Mouse (Mus musculus) midbrain, embryonic 13.5 days (tissue): ENCODE data around the gene Ctsd. TPM values are rescaled to one million over a fixed set of nuclear protein-coding genes. Genes with fewer than 3 reads are reported as not detected.
"Not testable (repeated sequence)": the region's sequence is repeated elsewhere in the genome, so short reads cannot be mapped to it uniquely, and the experiment has no call there.

Source experiments
- ATAC-seq: fragments of 200-750 bp; cut with Nextera tagmentation; 2 replicates; pipeline ENCODE4 v1.8.0; 2017; ENCODE audit warnings: mild to moderate bottlenecking, moderate TSS enrichment, moderate library complexity
- H3K27ac ChIP-seq: fragments of 300-500 bp; sonication (generic); 2 replicates; pipeline ENCODE4 v1.5.1; 2015; ENCODE audit warnings: inconsistent platforms, mild to moderate bottlenecking, moderate library complexity
- H3K27me3 ChIP-seq: fragments of 300-500 bp; sonication (generic); 2 replicates; pipeline ENCODE4 v1.6.1; 2015; ENCODE audit warnings: mild to moderate bottlenecking, inconsistent platforms
- H3K36me3 ChIP-seq: fragments of 300-500 bp; sonication (generic); 2 replicates; pipeline ENCODE4 v1.6.1; 2015; ENCODE audit warnings: mild to moderate bottlenecking, inconsistent platforms
- H3K4me1 ChIP-seq: fragments of 300-500 bp; sonication (generic); replicated peaks from 2 replicates; pipeline ENCODE4 v1.6.1; 2015; ENCODE audit warnings: inconsistent platforms
- H3K4me2 ChIP-seq: fragments of 300-500 bp; sonication (generic); replicated peaks from 2 replicates; pipeline ENCODE4 v1.6.1; 2015; ENCODE audit warnings: moderate library complexity, mild to moderate bottlenecking, inconsistent platforms
- H3K4me3 ChIP-seq: fragments of 300-500 bp; sonication (generic); replicated peaks from 2 replicates; pipeline ENCODE4 v1.5.1; 2015; ENCODE audit warnings: mild to moderate bottlenecking, inconsistent platforms
- H3K9ac ChIP-seq: fragments of 300-500 bp; sonication (generic); replicated peaks from 2 replicates; pipeline ENCODE4 v1.6.1; 2015; ENCODE audit warnings: mild to moderate bottlenecking, inconsistent platforms
- H3K9me3 ChIP-seq: fragments of 300-500 bp; sonication (generic); 2 replicates; pipeline ENCODE4 v1.6.1; 2016; ENCODE audit warnings: mild to moderate bottlenecking, inconsistent platforms
- WGBS: fragments of 180-500 bp; shearing (Covaris S2); methylation state at CpG from one replicate; pipeline ENCODE4 v1.1.7; 2015; 5-methylcytosine and 5-hydroxymethylcytosine counted together
- polyA plus RNA-seq: library from polyadenylated mRNA; unstranded; fragments of >200 nt; fragmentation: Nextera tagmentation; extraction: Ambion mirVana; gene quantifications from 2 replicates; pipeline ENCODE4 v1.2.1, GENCODE M21; 2015

Ctsd gene
- polyA plus RNA-seq, 1 experiment from 2014 or later, result 206 TPM

DNA sequence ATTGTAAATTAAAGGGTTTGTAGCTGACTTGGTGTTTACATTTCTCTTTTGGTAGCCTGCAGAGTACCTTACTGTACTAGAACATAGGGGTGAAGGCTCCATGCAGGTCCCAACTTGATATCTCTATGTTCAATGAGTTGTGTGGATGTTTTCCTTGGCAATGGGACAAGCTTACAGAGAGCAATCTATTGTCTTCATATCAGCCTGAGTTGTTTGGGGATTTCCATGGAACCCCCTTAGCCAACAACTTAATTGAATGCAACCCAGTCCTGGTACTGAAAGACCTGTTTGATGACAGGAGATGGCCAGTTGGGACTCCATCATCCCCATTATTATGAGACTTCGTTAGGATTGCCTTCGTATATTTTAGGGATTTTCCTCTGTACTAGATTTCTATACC, 30.2 kb upstream of the Ctsd start:
- no peak for ATAC-seq

GRCm38 (mm10) chr7:142416225-142416624, 28.4 kb upstream of the Ctsd start:
- no peak overlapping the region for H3K27ac ChIP-seq
- WGBS, result 88% methylated on average over 3 of the region's 3 CpGs
- no peaks in the 10 kb centered on the region for H3K36me3 ChIP-seq
- no peaks in the 10 kb centered on the region for H3K27me3 ChIP-seq
- ATAC-seq, result no peak
- H3K4me3 ChIP-seq, result no peak overlapping the region
- H3K9ac ChIP-seq, result no peak overlapping the region
- no peak overlapping the region for H3K4me2 ChIP-seq
- no peaks in the 10 kb centered on the region for H3K9me3 ChIP-seq
- no peaks in the 10 kb centered on the region for H3K4me1 ChIP-seq

More for the DNA sequence above, 30.2 kb upstream of the Ctsd start:
- no peaks in the 10 kb centered on the region for H3K9me3 ChIP-seq
- 92% methylated on average over 2 of the region's 2 CpGs for WGBS
- no peaks in the 10 kb centered on the region for H3K4me1 ChIP-seq
- no peak overlapping the region for H3K9ac ChIP-seq
- H3K4me3 ChIP-seq, result no peak overlapping the region
- no peak overlapping the region for H3K27ac ChIP-seq
- no peaks in the 10 kb centered on the region for H3K36me3 ChIP-seq
- no peaks in the 10 kb centered on the region for H3K27me3 ChIP-seq
- H3K4me2 ChIP-seq, result no peak overlapping the region

- Histone ChIP-seq H3K4me3 (no peak overlapping the region), H3K36me3 (no peaks in the 10 kb centered on the region), H3K27me3 (no peaks in the 10 kb centered on the region), H3K9ac (no peak overlapping the region), H3K4me2 (no peak overlapping the region), H3K9me3 (no peaks in the 10 kb centered on the region), H3K4me1 (no peaks in the 10 kb centered on the region), H3K27ac (no peak overlapping the region)
- WGBS, result 74% methylated on average over 4 of the region's 4 CpGs
- ATAC-seq, result no peak
These were observed 27.5 kb upstream of the Ctsd start for GRCm38 (mm10) chr7:142415314-142415713.

DNA sequence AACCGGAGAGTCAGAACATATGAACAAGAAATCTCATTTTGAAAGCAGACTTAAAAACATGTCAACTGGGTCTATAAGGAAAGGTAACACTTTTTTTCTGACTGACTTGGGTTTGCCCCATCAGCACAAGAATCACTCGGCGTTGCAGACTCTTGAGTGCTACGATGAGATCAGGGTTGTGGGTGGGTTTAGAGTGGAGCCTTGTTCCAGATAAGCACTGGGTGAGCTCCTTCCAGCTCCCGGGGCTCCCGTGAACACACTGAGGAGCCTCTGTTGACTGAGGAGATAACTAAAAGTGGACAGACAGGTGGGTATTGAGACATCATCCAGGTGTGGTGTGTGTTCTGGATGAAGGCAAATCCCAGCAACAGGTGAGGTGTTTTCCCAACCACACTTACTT, 25.4 kb upstream of the Ctsd start:
- 94% methylated on average over 6 of the region's 6 CpGs for WGBS

DNA sequence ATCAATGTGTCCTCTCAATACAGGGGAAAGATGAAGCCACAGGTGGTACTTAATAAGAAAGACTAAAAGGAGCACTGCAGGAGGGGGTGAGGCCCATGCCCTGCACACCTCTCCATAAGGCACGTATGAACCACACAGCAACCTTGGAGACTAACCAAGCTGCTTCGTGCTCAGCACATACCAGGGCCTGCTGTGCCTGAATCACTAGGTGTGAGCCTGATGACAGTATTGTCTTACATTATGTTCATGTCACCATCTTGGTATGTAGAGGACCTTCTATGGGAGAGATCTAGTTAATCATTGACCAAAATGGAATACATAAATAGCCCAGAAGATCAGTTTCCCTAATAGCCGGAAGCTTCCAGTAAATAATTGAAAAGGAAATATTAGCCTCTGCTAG, 21.8 kb upstream of the Ctsd start:
- Histone ChIP-seq H3K9me3 (no peaks in the 10 kb centered on the region), H3K4me3 (no peak overlapping the region), H3K36me3 (no peaks in the 10 kb centered on the region)

More for the DNA sequence above, 25.4 kb upstream of the Ctsd start:
- H3K27ac ChIP-seq, result no peak overlapping the region
- H3K4me3 ChIP-seq, result no peak overlapping the region
- no peaks in the 10 kb centered on the region for H3K4me1 ChIP-seq
- no peaks in the 10 kb centered on the region for H3K9me3 ChIP-seq
- H3K36me3 ChIP-seq, result no peaks in the 10 kb centered on the region
- H3K27me3 ChIP-seq, result no peaks in the 10 kb centered on the region
- H3K4me2 ChIP-seq, result no peak overlapping the region
- no peak overlapping the region for H3K9ac ChIP-seq
- ATAC-seq, result no peak

DNA sequence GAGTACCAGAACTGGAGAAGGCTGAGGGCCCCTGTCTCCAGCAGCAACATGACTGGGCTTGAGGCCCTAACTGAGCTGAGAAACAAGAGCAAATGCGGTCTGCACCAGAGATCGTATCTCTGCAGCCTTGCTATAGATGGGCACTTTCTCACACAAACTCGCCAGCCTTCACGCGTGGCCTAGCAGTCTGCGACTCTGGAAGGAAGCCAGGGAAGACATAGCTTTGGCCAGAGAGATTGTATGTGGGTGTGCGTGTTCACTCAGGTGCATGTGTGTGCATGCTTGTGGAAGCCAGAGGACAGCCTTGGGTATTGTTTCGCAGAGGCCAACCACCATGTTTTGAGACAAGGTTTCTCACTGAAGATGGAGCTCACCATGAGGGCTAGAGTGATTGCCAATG, 20.8 kb upstream of the Ctsd start:
- WGBS, result 93% methylated on average over 8 of the region's 8 CpGs
- Histone ChIP-seq H3K27ac (no peak overlapping the region), H3K9ac (no peak overlapping the region), H3K36me3 (no peaks in the 10 kb centered on the region), H3K4me1 (no peaks in the 10 kb centered on the region), H3K4me2 (no peak overlapping the region), H3K9me3 (no peaks in the 10 kb centered on the region), H3K27me3 (no peaks in the 10 kb centered on the region), H3K4me3 (no peak overlapping the region)
- ATAC-seq, result no peak

More for the DNA sequence above, 21.8 kb upstream of the Ctsd start:
- 81% methylated on average over 3 of the region's 3 CpGs for WGBS
- no peak for ATAC-seq
- no peak overlapping the region for H3K4me2 ChIP-seq
- H3K27ac ChIP-seq, result no peak overlapping the region
- H3K9ac ChIP-seq, result no peak overlapping the region
- no peaks in the 10 kb centered on the region for H3K27me3 ChIP-seq
- no peaks in the 10 kb centered on the region for H3K4me1 ChIP-seq

- no peaks in the 10 kb centered on the region for H3K36me3 ChIP-seq
- H3K9ac ChIP-seq, result no peak overlapping the region
- H3K4me1 ChIP-seq, result no peaks in the 10 kb centered on the region
- H3K27me3 ChIP-seq, result no peaks in the 10 kb centered on the region
- no peak for ATAC-seq
- H3K9me3 ChIP-seq, result no peaks in the 10 kb centered on the region
- 62% methylated on average over 4 of the region's 4 CpGs for WGBS
- H3K4me2 ChIP-seq, result no peak overlapping the region
- no peak overlapping the region for H3K4me3 ChIP-seq
- no peak overlapping the region for H3K27ac ChIP-seq
These were observed 20.1 kb upstream of the Ctsd start for GRCm38 (mm10) chr7:142407935-142408334.

DNA sequence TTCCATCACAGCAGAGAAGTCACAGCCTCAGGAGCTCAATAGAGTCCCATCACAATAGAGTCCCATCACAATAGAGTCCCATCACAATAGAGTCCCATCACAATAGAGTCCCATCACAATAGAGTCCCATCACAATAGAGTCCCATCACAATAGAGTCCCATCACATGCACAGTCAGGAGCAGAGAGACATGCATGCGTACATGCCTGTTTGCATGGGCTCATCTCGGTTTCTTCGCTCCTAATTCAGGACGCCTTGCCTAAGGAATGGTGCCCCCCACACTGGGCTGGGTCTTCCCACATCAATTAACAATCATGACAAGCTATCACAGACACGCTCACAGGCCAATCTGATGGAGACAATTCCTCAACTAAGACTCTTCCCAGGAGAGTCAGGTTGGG, 17.3 kb upstream of the Ctsd start:
- ATAC-seq, H3K9me3 ChIP-seq, H3K36me3 ChIP-seq, H3K27me3 ChIP-seq, H3K27ac ChIP-seq, H3K4me2 ChIP-seq, H3K9ac ChIP-seq, H3K4me3 ChIP-seq: not testable (repeated sequence)
- peaks cover 11% of the 10 kb centered on the region for H3K4me1 ChIP-seq
- WGBS, result 85% methylated on average over 5 of the region's 5 CpGs

DNA sequence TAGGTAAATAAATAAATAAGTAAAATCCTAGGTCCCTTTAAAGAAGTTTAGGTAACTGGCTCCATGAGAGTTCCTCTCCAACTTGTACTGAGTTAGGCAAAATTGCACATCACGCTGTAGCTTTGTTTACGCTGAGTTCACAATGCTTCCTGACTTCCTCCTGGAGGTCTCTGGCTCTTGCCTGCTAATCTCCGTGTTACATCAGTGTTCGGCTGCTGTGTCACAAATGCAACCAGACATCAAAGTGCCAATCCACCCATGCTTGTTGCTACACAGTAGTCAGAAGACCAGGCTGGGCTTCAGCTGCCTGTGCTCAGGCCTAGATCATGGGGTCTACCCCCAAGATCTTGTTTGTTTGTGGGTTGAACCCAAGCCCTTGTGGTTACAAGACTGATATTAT, 15.8 kb upstream of the Ctsd start:
- H3K4me3 ChIP-seq, result no peak overlapping the region
- H3K36me3 ChIP-seq, result no peaks in the 10 kb centered on the region
- no peak for ATAC-seq
- H3K9ac ChIP-seq, result no peak overlapping the region
- H3K9me3 ChIP-seq, result no peaks in the 10 kb centered on the region
- no peaks in the 10 kb centered on the region for H3K27me3 ChIP-seq
- H3K4me2 ChIP-seq, result no peak overlapping the region
- 76% methylated on average over 4 of the region's 4 CpGs for WGBS
- no peak overlapping the region for H3K27ac ChIP-seq
- peaks cover 12% of the 10 kb centered on the region for H3K4me1 ChIP-seq

GRCm38 (mm10) chr7:142400750-142401142, 12.9 kb upstream of the Ctsd start:
- no peak overlapping the region for H3K4me2 ChIP-seq
- no peak for ATAC-seq
- H3K27ac ChIP-seq, result no peak overlapping the region
- H3K27me3 ChIP-seq, result 0 out of 2 replicates have a peak, but pooled peaks cover 4% of the 10 kb centered on the region
- peaks cover 12% of the 10 kb centered on the region for H3K4me1 ChIP-seq
- H3K9ac ChIP-seq, result no peak overlapping the region
- no peaks in the 10 kb centered on the region for H3K9me3 ChIP-seq
- 29% methylated on average over 7 of the region's 7 CpGs for WGBS
- H3K4me3 ChIP-seq, result no peak overlapping the region
- H3K36me3 ChIP-seq, result no peaks in the 10 kb centered on the region

- H3K27ac ChIP-seq, result no peak overlapping the region
- no peaks in the 10 kb centered on the region for H3K9me3 ChIP-seq
- H3K36me3 ChIP-seq, result no peaks in the 10 kb centered on the region
- H3K4me1 ChIP-seq, result peaks cover 12% of the 10 kb centered on the region
- 0 out of 2 replicates have a peak, but pooled peaks cover 4% of the 10 kb centered on the region for H3K27me3 ChIP-seq
- H3K4me3 ChIP-seq, result no peak overlapping the region
- H3K9ac ChIP-seq, result no peak overlapping the region
- no peak for ATAC-seq
- 60% methylated on average over 7 of the region's 7 CpGs for WGBS
- H3K4me2 ChIP-seq, result no peak overlapping the region
These were observed 12.4 kb upstream of the Ctsd start for GRCm38 (mm10) chr7:142400112-142400749.

DNA sequence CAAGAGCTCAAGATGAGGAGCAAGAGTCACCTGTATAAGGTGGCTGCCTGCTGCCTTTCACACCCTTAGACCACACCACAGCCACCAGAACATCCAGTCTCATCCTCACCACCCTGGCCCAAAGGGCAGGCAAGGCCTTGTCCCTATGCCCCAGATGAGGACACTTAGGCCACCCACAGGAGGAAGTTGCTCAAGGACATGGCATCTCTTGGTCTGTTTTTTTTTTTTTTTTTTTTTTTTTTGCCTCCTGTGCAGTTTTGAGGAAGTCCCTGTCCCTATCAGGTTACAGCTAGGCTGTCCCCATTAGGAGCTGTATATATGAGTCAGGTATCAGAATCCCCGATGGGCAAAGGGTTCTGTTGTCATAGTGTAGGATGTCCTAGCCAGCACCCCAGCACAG, 11.4 kb upstream of the Ctsd start:
- Histone ChIP-seq H3K4me1 (peaks cover 12% of the 10 kb centered on the region), H3K9me3 (no peaks in the 10 kb centered on the region), H3K4me3 (no peak overlapping the region), H3K4me2 (no peak overlapping the region), H3K27me3 (0 out of 2 replicates have a peak, but pooled peaks cover 4% of the 10 kb centered on the region), H3K36me3 (no peaks in the 10 kb centered on the region), H3K27ac (no peak overlapping the region), H3K9ac (no peak overlapping the region)
- no peak for ATAC-seq
- 97% methylated on average over 1 of the region's 1 CpGs for WGBS

GRCm38 (mm10) chr7:142398052-142398451, 10.2 kb upstream of the Ctsd start:
- H3K27ac ChIP-seq, result no peak overlapping the region
- peaks cover 12% of the 10 kb centered on the region for H3K4me1 ChIP-seq
- H3K36me3 ChIP-seq, result no peaks in the 10 kb centered on the region
- H3K4me3 ChIP-seq, result no peak overlapping the region
- ATAC-seq, result no peak
- 0 out of 2 replicates have a peak, but pooled peaks cover 4% of the 10 kb centered on the region for H3K27me3 ChIP-seq
- no peaks in the 10 kb centered on the region for H3K9me3 ChIP-seq
- WGBS, result 77% methylated on average over 2 of the region's 2 CpGs
- no peak overlapping the region for H3K9ac ChIP-seq
- no peak overlapping the region for H3K4me2 ChIP-seq
